Mouse (Mus musculus) ES-E14 (cell line): Measurements from ENCODE around the gene Nup210. TPM values are rescaled to one million over a fixed set of nuclear protein-coding genes. Genes with fewer than 3 reads are reported as not detected.

Source experiments
- DNase-seq: peaks from one replicate; pipeline ENCODE4 v3.0.0-alpha.2; 2013; ENCODE audit warnings: low read depth, low spot score
- H3K27ac ChIP-seq: 2 replicates; pipeline ENCODE4 v1.5.1; 2012; ENCODE audit warnings: low read depth, mild to moderate bottlenecking, low read length, moderate library complexity, mixed read lengths; ENCODE audit not compliant: poor library complexity, insufficient read depth, severe bottlenecking
- H3K36me3 ChIP-seq: 2 replicates; pipeline ENCODE4 v1.6.1; 2012; ENCODE audit warnings: mild to moderate bottlenecking, low read length, moderate library complexity, mixed read lengths; ENCODE audit not compliant: control insufficient read depth, poor library complexity, insufficient read depth, severe bottlenecking
- H3K4me1 ChIP-seq, 2 experiments: fragments of 150-350 bp in 1 of 2; sonication (generic) in 1 of 2; 2 replicates each; pipeline ENCODE4 v1.6.1; 2012; ENCODE audit warnings: low read length in 2 of 2, mild to moderate bottlenecking in 1 of 2, mixed read lengths in 1 of 2; ENCODE audit not compliant: control insufficient read depth in 2 of 2, insufficient read depth in 2 of 2, poor library complexity in 1 of 2
- H3K4me3 ChIP-seq, 2 experiments: fragments of 150-350 bp in 1 of 2; sonication (generic) in 1 of 2; 2 replicates each; pipeline ENCODE4 v1.5.1; 2012; ENCODE audit warnings: low read length in 2 of 2, low read depth in 1 of 2, mild to moderate bottlenecking in 1 of 2, mixed read lengths in 1 of 2; ENCODE audit not compliant: insufficient read depth in 1 of 2, poor library complexity in 1 of 2, severe bottlenecking in 1 of 2
- H3K9ac ChIP-seq: 2 replicates; pipeline ENCODE4 v1.6.1; 2012; ENCODE audit warnings: low read depth, mild to moderate bottlenecking, low read length, mixed read lengths; ENCODE audit not compliant: poor library complexity, insufficient read depth, severe bottlenecking
- H3K9me3 ChIP-seq: fragments of 150-350 bp; sonication (generic); 2 replicates; pipeline ENCODE4 v1.6.1; 2012; ENCODE audit warnings: low read depth, mild to moderate bottlenecking, low read length; ENCODE audit not compliant: control insufficient read depth, insufficient read depth
- CHD2 ChIP-seq: IDR thresholded peaks from 2 replicates; pipeline ENCODE4 v1.6.1; 2014; ENCODE audit warnings: mild to moderate bottlenecking, low read depth, low read length, inconsistent platforms
- HCFC1 ChIP-seq: IDR thresholded peaks from 2 replicates; pipeline ENCODE4 v1.6.1; 2012; ENCODE audit warnings: low read length, inconsistent platforms, borderline replicate concordance; ENCODE audit not compliant: insufficient read depth
- MAFK ChIP-seq: IDR thresholded peaks from 2 replicates; pipeline ENCODE4 v1.6.1; 2014; ENCODE audit warnings: mild to moderate bottlenecking, low read depth, low read length, inconsistent platforms; ENCODE audit not compliant: insufficient read depth
- ZC3H11A ChIP-seq: IDR thresholded peaks from 2 replicates; pipeline ENCODE4 v1.6.1; 2012; ENCODE audit warnings: low read depth, mild to moderate bottlenecking, inconsistent platforms, low read length, borderline replicate concordance
- ZNF384 ChIP-seq: IDR thresholded peaks from 2 replicates; pipeline ENCODE4 v1.6.1; 2012; ENCODE audit warnings: low read depth, low read length, inconsistent platforms
- in situ Hi-C, 2 experiments: fragments of 600-800 bp; cut with MboI; formaldehyde crosslinking; loops; one replicate each; pipeline ENCODE4 v1.15.1; 2025; ENCODE audit warnings: low sequenced_read_pairs in 2 of 2, inconsistent platforms in 1 of 2; ENCODE audit not compliant: unreplicated experiment in 2 of 2
- total RNA-seq: library from RNA; depleted of rRNA; stranded (reverse); fragments of 300-350 nt; gene quantifications from 2 replicates; pipeline ENCODE4 v1.2.3, GENCODE M21; 2012

Nup210 gene
- total RNA-seq, 1 experiment = 65.9 TPM

- no peaks in the 10 kb centered on the region; the same call in 1 of the 2 replicates for H3K36me3 ChIP-seq
- H3K4me3 ChIP-seq = no peak overlapping the region
- TF ChIP-seq ZC3H11A = no peak
- TF ChIP-seq HCFC1 = no peak
- TF ChIP-seq CHD2 = no peak
- TF ChIP-seq MAFK = no peak
- no peak for TF ChIP-seq ZNF384
- no peaks in the 10 kb centered on the region for H3K9me3 ChIP-seq
- in situ Hi-C loops = loop anchor here (10.0 to 25.0 kb wide), 2 partner anchors 92 to 100 kb away; no protein-coding TSS in a partner anchor
- H3K9ac ChIP-seq = no peak overlapping the region
- no peak overlapping the region for H3K27ac ChIP-seq
- DNase-seq = no peak
- no peaks in the 10 kb centered on the region for H3K4me1 ChIP-seq
These were observed 45.7 kb upstream of the Nup210 start for GRCm38 (mm10) chr6:91162314-91162713.

GRCm38 (mm10) chr6:91161506-91162235, 45.0 kb upstream of the Nup210 start:
- H3K9me3 ChIP-seq = no peaks in the 10 kb centered on the region
- in situ Hi-C loops = loop anchor here (10.0 to 25.0 kb wide), 2 partner anchors 93 to 101 kb away; no protein-coding TSS in a partner anchor
- no peak for DNase-seq
- H3K9ac ChIP-seq = no peak overlapping the region
- no peak overlapping the region for H3K4me3 ChIP-seq
- TF ChIP-seq MAFK = no peak
- no peak for TF ChIP-seq ZC3H11A
- no peak for TF ChIP-seq HCFC1
- TF ChIP-seq ZNF384 = no peak
- no peak for TF ChIP-seq CHD2
- no peaks in the 10 kb centered on the region; the same call in 1 of the 2 replicates for H3K36me3 ChIP-seq
- H3K4me1 ChIP-seq = peaks cover 0 to 2% of the 10 kb centered on the region in 2 experiments; a peak in 1 of 4 replicates
- H3K27ac ChIP-seq = no peak overlapping the region

- Histone ChIP-seq H3K4me3 (no peak overlapping the region), H3K4me1 (peaks cover 2% of the 10 kb centered on the region in 2 experiments; a peak in 1 of 4 replicates), H3K9ac (no peak overlapping the region), H3K27ac (no peak overlapping the region), H3K9me3 (no peaks in the 10 kb centered on the region), H3K36me3 (no peaks in the 10 kb centered on the region)
- in situ Hi-C loops = loop anchor here (10.0 to 25.0 kb wide), 2 partner anchors 94 to 101 kb away; no protein-coding TSS in a partner anchor
- no peak for TF ChIP-seq MAFK
- TF ChIP-seq ZC3H11A = no peak
- no peak for TF ChIP-seq ZNF384
- no peak for TF ChIP-seq HCFC1
- TF ChIP-seq CHD2 = no peak
- no peak for DNase-seq
These were observed 44.3 kb upstream of the Nup210 start for GRCm38 (mm10) chr6:91160976-91161375.

GRCm38 (mm10) chr6:91160399-91160798, 43.8 kb upstream of the Nup210 start:
- H3K27ac ChIP-seq = no peak overlapping the region
- no peak overlapping the region for H3K9ac ChIP-seq
- no peak overlapping the region for H3K4me3 ChIP-seq
- TF ChIP-seq CHD2 = no peak
- TF ChIP-seq HCFC1 = no peak
- no peak for TF ChIP-seq ZNF384
- TF ChIP-seq MAFK = no peak
- TF ChIP-seq ZC3H11A = no peak
- no peaks in the 10 kb centered on the region for H3K9me3 ChIP-seq
- in situ Hi-C loops = loop anchor here (10.0 to 25.0 kb wide), 2 partner anchors 94 to 102 kb away; no protein-coding TSS in a partner anchor
- H3K4me1 ChIP-seq = peaks cover 2% of the 10 kb centered on the region in 2 experiments; a peak in 1 of 4 replicates
- no peaks in the 10 kb centered on the region for H3K36me3 ChIP-seq
- no peak for DNase-seq
